Mouse (Mus musculus): ENCODE results near the gene Cdc42bpa. TPM values are rescaled to one million over a fixed set of nuclear protein-coding genes. Genes with fewer than 3 reads are reported as not detected.

Gene Cdc42bpa
- total RNA-seq, 2 experiments from 2014 or later: 3.8 to 8.6 TPM

GRCm38 (mm10) chr1:179958871-179959720 lies 1.2 kb upstream of the Cdc42bpa start:
- peak; percentile 36 for ATAC-seq (replicated peaks; ENCODE audit: poor library complexity)

DNA sequence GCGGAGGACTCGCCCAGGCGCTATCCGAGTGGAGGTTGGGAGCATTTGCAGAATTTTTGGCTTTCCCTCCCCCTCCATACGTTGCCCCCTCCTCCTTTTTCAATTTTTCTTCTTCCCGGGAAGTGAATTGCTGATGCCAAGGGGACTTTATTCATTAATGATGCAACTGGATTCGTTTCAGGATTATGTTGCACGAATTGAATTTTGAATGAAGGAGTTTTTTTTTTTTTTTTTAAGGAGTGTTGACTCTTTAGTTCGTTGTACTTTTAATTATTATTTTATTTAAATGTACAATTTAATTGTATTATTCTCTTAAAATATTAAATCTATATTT lies 238 bp downstream of the Cdc42bpa start:
- no peak for ATAC-seq (replicated peaks; ENCODE audit: poor library complexity)

DNA sequence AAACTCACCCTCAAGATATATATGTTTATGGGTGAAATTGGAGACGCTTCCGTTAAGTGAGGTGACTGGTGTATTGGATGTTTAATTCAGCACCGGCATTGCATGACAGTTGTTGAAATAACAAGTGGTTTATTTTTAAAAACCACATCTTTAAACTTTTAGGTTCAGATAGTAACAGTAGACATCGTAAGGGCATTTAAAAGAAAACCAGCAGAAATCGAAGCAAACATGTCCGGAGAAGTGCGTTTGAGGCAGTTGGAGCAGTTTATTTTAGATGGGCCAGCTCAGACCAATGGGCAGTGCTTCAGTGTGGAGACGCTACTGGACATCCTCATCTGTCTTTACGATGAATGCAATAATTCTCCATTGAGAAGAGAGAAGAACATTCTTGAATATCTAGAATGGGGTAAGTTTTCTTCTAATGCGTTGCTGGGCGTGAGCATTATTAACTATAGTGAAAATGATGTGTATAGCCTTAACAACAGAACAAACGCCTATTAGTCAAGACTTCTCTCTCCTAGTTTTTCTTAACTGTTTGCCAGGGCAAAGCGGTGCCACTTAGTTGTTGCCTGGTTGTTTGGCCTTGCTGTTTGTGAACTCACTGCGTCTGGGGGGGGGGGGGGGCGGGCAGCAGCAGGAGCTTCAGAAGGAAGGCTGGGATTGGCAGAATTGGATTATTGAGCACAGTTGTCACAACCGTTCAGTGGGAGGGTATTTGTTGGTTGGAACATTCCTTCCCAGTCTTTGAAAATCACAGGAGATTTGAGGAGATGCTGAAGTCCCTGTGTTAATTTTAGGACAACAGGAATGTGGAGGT lies 818 bp downstream of the Cdc42bpa start:
- ATAC-seq (replicated peaks; ENCODE audit: poor library complexity): no peak

DNA sequence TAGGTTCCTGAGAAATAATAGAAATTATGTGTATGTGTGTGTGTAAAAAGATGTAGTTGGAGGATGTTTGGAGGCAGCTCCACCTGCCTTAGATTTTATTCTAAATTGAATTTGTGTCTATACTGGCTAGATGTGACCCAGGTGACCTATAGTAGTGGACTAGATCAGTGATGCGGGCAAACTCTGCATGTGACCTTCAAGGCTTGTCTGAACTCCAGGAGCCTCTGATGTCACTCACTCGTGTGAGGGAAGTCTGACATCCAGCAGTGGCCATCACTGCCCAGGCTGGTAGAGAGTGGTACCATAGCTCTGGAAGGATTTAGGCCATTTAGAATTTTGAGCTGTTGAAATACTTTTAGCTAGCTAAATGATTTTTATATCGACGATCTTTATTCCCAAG lies 1.5 kb downstream of the Cdc42bpa start:
- no peak for ATAC-seq (replicated peaks; ENCODE audit: poor library complexity)

DNA sequence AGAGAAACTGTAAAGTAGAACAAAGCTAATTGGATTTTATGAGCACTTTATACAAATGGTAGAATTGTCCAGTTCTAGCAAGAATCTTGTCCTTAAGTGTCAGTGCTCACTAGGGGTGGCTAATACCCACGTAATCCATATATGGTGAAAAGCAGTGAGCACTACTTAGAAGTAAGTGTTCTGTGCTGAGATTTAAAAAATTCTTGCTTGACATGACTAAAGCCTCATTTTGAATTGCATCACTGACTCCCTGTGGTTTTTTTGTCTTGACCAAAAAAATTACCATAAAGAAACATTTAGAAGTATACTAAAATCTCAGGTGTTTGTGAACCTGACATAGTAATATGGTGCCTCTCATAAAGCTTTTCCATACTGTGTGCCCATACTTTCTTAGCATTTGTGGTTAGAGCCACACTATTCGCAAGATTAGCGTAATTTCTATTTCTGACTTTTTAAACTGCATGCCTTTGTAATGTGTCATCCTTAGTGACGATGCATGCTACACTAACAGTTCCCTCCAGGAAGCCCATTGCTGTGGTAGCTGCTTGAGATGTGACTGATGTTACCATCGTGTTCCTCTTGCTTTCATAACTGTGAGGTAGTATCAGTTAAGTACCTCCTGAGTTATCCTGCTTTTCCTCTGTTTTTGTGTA lies 9.6 kb downstream of the Cdc42bpa start:
- ATAC-seq (replicated peaks; ENCODE audit: poor library complexity): no peak

DNA sequence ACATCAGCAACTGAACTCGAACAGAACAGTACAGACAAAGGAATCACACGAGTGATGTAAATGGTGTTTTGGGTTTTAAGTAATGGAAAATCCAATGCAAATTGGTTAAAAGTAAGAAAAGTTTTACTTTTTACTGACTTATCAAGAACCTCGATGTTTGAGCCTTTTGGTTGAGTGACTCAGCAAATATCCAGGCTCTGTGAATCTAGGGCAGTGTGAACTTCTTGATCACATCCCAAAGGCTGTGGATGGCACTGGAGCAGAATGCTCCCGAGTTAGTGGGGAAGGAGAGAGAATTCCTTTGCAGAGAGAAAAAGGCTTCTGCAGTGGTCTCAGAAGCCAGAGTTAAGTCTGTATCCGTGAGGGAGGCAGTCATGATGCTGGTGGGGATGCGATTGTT lies 14.7 kb downstream of the Cdc42bpa start:
- ATAC-seq (replicated peaks; ENCODE audit: poor library complexity): 0 out of 2 replicates have a peak, but pooled peaks have one; percentile 27

DNA sequence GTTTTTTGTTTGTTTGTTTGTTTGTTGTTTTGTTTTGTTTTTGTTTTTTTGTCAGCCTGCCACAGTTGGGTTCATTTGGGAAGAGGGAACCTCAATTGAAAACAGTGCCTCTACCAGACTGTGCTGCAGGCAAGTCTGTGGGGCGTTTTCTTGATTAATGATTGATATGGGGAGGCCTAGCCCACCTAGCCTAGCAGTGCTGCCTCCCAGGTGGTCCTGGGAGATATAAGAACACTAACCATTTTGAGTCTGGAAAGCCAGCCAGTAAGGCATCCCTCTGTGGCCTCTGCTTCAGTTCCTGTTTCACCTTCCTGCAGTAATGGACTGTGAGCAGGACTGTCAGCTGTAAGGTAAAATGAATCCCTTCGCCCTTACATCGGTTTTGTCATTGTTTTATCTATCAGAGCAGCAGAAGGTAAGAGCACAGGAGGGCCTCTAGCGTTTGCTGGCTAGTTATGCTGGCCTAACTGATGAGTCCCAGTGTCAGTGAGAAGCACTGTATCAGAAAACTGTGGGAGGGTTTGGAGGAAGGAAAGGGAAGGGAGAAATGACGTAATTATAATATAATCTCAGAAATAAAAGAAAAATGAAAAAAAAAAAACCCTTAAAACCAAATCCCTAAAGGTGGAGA lies 15.5 kb downstream of the Cdc42bpa start:
- peak; percentile 70 for ATAC-seq (replicated peaks; ENCODE audit: poor library complexity)

DNA sequence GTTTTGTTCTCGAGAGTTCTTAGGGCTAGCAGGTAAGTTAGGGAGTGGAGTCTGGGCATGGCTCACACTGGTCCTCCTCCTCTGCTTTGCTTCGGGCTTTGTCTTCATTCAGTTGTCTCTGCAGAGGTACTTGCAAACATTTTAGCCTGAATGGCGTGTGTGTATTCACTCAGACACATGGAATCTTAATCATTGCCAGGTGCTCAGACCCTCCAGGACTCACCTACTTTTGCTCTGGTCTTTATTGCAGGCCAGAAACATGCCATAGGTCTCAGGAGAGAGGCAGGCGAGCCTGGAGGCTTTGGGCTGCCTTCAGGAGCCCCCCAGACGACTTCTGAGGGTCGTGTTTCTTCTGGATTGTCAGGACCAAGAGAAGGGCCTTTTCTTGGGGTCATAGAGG lies 17.2 kb downstream of the Cdc42bpa start:
- ATAC-seq (replicated peaks; ENCODE audit: poor library complexity): no peak

DNA sequence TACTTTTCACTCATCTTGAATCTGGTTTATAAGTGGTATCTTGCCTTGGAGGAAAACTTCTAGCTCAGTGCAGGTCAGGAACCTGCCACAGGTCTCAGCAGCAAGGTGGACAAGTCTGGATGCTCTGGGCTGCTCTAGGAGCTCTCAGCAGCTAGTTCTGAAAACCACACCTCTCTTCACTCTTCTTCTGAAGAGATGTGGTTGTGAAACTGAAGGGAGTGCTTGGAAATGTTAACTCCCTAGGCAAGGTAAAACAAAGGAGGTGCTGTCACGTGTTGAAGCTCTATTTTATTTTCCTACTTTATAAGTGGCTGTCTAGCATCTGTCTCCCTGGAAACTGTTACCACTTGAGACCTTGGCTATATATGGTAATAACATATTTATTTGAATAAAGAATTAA lies 18.5 kb downstream of the Cdc42bpa start:
- no peak for ATAC-seq (replicated peaks; ENCODE audit: poor library complexity)

- ATAC-seq (replicated peaks; ENCODE audit: poor library complexity): no peak; the same call in 1 of the 2 replicates
Measured at GRCm38 (mm10) chr1:179981680-179982079, 21.4 kb downstream of the Cdc42bpa start.

DNA sequence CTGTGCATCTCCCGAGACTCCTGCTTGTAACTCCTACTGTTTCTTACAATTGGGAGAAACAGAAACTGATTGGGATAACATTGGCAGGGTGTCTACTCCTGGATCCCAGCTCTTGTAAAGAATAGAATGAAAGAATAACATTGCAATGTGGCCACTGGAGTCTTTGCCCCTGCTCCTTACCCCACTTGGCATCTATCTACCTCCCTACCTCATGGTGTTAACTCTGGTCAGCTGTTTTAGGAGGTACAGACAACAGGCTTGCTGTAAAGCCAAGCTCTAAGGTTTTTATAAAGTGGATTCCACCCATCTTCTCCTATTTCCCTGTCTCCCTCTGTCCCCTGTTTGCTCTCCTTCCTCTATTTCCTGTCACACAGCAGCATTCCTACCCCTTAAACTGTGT lies 21.9 kb downstream of the Cdc42bpa start:
- ATAC-seq (replicated peaks; ENCODE audit: poor library complexity): no peak

GRCm38 (mm10) chr1:179982933-179983332 lies 22.7 kb downstream of the Cdc42bpa start:
- ATAC-seq (replicated peaks; ENCODE audit: poor library complexity): no peak

- ATAC-seq (replicated peaks; ENCODE audit: poor library complexity): no peak
Measured at GRCm38 (mm10) chr1:179984171-179984570, 23.9 kb downstream of the Cdc42bpa start.

GRCm38 (mm10) chr1:179991660-179992235 lies 31.5 kb downstream of the Cdc42bpa start:
- ATAC-seq (replicated peaks; ENCODE audit: poor library complexity): no peak

DNA sequence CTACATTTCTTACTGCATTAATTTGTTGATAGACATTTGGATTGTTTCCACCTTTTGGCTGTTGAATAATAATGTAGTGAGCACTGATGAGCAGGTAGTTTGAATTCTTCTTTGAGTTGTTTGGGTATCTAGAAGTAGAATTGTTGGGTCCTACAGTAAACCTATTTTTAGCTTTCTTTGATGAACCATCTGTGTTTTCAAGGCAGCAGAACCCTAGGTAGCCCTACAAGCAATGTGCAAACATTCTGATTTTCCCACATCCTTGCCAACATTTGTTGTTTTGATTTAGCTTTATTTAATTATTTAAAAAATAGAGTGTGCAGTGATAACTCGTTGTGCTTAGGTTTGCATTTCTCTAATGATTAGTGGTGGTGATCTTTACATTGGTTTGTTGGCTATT lies 32.0 kb downstream of the Cdc42bpa start:
- ATAC-seq (replicated peaks; ENCODE audit: poor library complexity): no peak

- no peak for ATAC-seq (replicated peaks; ENCODE audit: poor library complexity)
Measured at GRCm38 (mm10) chr1:180008057-180008456, 47.8 kb downstream of the Cdc42bpa start.

- ATAC-seq (replicated peaks; ENCODE audit: poor library complexity): no peak
Measured at GRCm38 (mm10) chr1:180013479-180013878, 53.2 kb downstream of the Cdc42bpa start.

GRCm38 (mm10) chr1:180018218-180018617 lies 57.9 kb downstream of the Cdc42bpa start:
- no peak for ATAC-seq (replicated peaks; ENCODE audit: poor library complexity)

DNA sequence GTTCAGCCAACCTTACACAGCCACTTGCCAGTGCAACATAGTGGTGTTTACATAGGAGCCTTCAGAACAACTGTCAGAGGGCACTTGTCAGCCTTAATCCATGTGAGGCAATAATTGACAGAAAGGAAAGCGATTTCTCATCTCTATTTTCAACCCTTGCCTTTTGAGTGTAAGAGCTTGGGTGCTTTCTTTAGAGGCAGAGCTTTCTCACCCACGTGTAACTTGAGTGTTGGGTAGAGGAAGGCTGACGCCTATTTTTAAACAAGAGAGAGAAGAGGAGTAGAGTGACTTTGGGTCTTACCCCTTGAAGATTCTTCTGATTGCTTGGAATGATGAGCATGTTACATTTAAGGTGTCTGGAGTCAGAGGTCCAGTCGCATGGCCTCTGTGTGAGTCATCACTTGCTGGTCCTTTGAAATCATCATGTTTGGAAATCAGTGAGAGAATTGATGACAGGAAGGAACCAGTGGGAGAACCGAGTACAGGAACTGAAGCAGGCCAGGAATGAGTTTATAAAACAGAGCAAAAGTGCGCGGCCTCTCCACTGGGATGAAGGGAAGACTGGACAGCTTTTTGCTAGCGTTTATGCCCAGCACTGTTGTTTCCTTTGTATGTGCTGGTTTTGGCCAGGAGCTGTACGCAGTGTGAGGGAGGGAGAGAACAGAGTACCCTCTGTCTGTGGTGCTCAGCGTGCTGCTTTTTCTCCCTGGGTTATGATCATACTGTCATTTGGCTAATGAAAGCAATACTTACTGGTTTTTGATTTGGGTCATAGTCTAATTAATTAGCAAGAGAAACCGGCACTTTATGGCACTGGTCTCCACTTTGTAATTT lies 61.4 kb downstream of the Cdc42bpa start:
- ATAC-seq (replicated peaks; ENCODE audit: poor library complexity): no peak

GRCm38 (mm10) chr1:180023512-180023911 lies 63.2 kb downstream of the Cdc42bpa start:
- no peak for ATAC-seq (replicated peaks; ENCODE audit: poor library complexity)

Data from megakaryocyte progenitor cell, adult 5-6 weeks (primary cell).